Mouse (Mus musculus) forebrain, embryonic 14.5 days (tissue): Measurements from ENCODE around the gene Zfp592. TPM values are rescaled to one million over a fixed set of nuclear protein-coding genes. Genes with fewer than 3 reads are reported as not detected.

ENCODE experiments used
- ATAC-seq: fragments of 200-750 bp; cut with Nextera tagmentation; 2 replicates; pipeline ENCODE4 v1.8.0; 2017; ENCODE audit warnings: mild to moderate bottlenecking, moderate library complexity
- DNase-seq: peaks from one replicate; pipeline ENCODE4 v3.0.0-alpha.2; 2015; ENCODE audit warnings: low spot score
- H3K27ac ChIP-seq: fragments of 300-500 bp; sonication (generic); 2 replicates; pipeline ENCODE4 v1.5.1; 2014; ENCODE audit warnings: low read depth, mild to moderate bottlenecking, control low read depth, low read length, moderate library complexity
- H3K27me3 ChIP-seq: fragments of 300-500 bp; sonication (generic); replicated peaks from 2 replicates; pipeline ENCODE4 v1.6.1; 2014; ENCODE audit warnings: low read length, control low read depth, mixed read lengths; ENCODE audit not compliant: control insufficient read depth, insufficient read depth
- H3K36me3 ChIP-seq: fragments of 300-500 bp; sonication (generic); 2 replicates; pipeline ENCODE4 v1.6.1; 2014; ENCODE audit warnings: low read length, control low read depth; ENCODE audit not compliant: control insufficient read depth, insufficient read depth
- H3K4me1 ChIP-seq: fragments of 300-500 bp; sonication (generic); 2 replicates; pipeline ENCODE4 v1.6.1; 2014; ENCODE audit warnings: antibody characterized with exemption, low read length, control low read depth; ENCODE audit not compliant: control insufficient read depth, insufficient read depth
- H3K4me2 ChIP-seq: fragments of 300-500 bp; sonication (generic); 2 replicates; pipeline ENCODE4 v1.6.1; 2014; ENCODE audit warnings: mild to moderate bottlenecking, control low read depth, low read length
- H3K4me3 ChIP-seq: fragments of 300-500 bp; sonication (generic); 2 replicates; pipeline ENCODE4 v1.5.1; 2014; ENCODE audit warnings: low read depth, low read length, control low read depth
- H3K9ac ChIP-seq: fragments of 300-500 bp; sonication (generic); 2 replicates; pipeline ENCODE4 v1.6.1; 2014; ENCODE audit warnings: mild to moderate bottlenecking, low read length, control low read depth, moderate library complexity
- H3K9me3 ChIP-seq: fragments of 300-500 bp; sonication (generic); replicated peaks from 2 replicates; pipeline ENCODE4 v1.6.1; 2016; ENCODE audit warnings: low read length, control low read depth, mixed read lengths; ENCODE audit not compliant: control insufficient read depth
- WGBS: fragments of 180-500 bp; shearing (Covaris S2); extraction: QIAGEN DNeasy Blood & Tissue Kit; methylation state at CpG from one replicate; pipeline ENCODE4 v1.1.7; 2014; 5-methylcytosine and 5-hydroxymethylcytosine counted together
- polyA plus RNA-seq: library from polyadenylated mRNA; unstranded; fragments of >200 nt; fragmentation: Nextera tagmentation; extraction: Ambion mirVana; gene quantifications from 2 replicates; pipeline ENCODE4 v1.2.1, GENCODE M21; 2014

Gene Zfp592
- polyA plus RNA-seq, 1 experiment from 2014 or later = 5.8 TPM

DNA sequence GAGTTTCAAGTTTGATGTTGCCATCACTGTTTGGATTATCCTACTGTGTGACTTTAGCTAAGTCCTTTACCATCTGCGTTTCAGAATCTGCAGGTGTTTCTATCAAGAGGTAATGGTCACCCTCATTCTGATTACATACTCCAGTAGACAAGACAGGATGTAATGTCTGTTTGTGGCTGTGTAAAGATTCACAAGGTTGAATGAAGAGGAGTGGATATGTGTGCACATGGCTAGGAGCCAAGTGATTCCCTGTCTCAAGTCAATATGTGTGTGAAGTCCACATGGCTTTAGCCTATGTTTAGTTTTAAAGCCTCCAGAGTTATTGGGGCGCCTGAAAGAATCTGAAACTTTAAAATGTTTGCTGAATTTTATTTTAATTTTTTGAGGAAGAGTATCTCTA is 6.1 kb downstream of the Zfp592 start:
- no peak for ATAC-seq
- no peak for DNase-seq
- Histone ChIP-seq H3K9ac (no peak overlapping the region), H3K27me3 (no peaks in the 10 kb centered on the region), H3K27ac (no peak overlapping the region), H3K36me3 (no peaks in the 10 kb centered on the region), H3K4me3 (no peak overlapping the region), H3K4me1 (peaks cover 10% of the 10 kb centered on the region), H3K9me3 (no peaks in the 10 kb centered on the region), H3K4me2 (no peak overlapping the region)
- 94% methylated on average over 2 of the region's 2 CpGs for WGBS

DNA sequence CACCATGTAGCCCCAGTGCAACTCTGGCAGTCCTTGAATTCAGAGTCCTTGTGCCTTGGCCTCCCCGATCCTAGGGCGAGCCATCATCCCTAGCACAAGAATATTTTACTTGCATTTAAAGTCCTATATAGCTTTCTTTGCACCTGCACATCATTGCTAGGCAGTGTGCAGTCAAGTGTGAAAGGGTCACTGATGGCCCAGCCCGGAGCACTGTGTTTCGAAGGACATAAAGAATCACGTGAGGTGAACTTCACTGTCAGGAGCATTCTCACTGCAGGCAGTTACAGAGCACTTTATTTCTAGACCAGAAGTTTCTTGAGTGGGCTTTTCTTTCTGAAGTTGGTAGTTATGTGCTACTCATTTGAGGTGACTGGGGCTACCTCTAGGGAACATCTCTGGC is 8.4 kb downstream of the Zfp592 start:
- no peaks in the 10 kb centered on the region for H3K4me1 ChIP-seq
- H3K9ac ChIP-seq = no peak overlapping the region
- no peak overlapping the region for H3K4me3 ChIP-seq
- H3K27me3 ChIP-seq = no peaks in the 10 kb centered on the region
- ATAC-seq (no peak), DNase-seq (no peak)
- H3K4me2 ChIP-seq = no peak overlapping the region
- WGBS = 49% methylated on average over 5 of the region's 5 CpGs
- H3K27ac ChIP-seq = no peak overlapping the region
- H3K9me3 ChIP-seq = no peaks in the 10 kb centered on the region
- H3K36me3 ChIP-seq = no peaks in the 10 kb centered on the region

- Histone ChIP-seq H3K4me3 (no peak overlapping the region), H3K27ac (no peak overlapping the region), H3K9me3 (no peaks in the 10 kb centered on the region), H3K27me3 (no peaks in the 10 kb centered on the region), H3K4me2 (no peak overlapping the region), H3K9ac (no peak overlapping the region), H3K36me3 (0 out of 2 replicates have a peak, but pooled peaks cover 3% of the 10 kb centered on the region), H3K4me1 (no peaks in the 10 kb centered on the region)
- ATAC-seq (no peak), DNase-seq (no peak)
- WGBS = 80% methylated on average over 3 of the region's 3 CpGs
Observed at GRCm38 (mm10) chr7:81004556-81005079, 11.1 kb downstream of the Zfp592 start.

- ATAC-seq = no peak
- Histone ChIP-seq H3K4me2 (no peak overlapping the region), H3K36me3 (0 out of 2 replicates have a peak, but pooled peaks cover 9% of the 10 kb centered on the region), H3K27me3 (no peaks in the 10 kb centered on the region), H3K9me3 (no peaks in the 10 kb centered on the region), H3K4me1 (no peaks in the 10 kb centered on the region), H3K9ac (no peak overlapping the region), H3K4me3 (no peak overlapping the region), H3K27ac (no peak overlapping the region)
- DNase-seq = no peak
- 75% methylated on average over 1 of the region's 1 CpGs for WGBS
Observed at GRCm38 (mm10) chr7:81005969-81006368, 12.5 kb downstream of the Zfp592 start.

DNA sequence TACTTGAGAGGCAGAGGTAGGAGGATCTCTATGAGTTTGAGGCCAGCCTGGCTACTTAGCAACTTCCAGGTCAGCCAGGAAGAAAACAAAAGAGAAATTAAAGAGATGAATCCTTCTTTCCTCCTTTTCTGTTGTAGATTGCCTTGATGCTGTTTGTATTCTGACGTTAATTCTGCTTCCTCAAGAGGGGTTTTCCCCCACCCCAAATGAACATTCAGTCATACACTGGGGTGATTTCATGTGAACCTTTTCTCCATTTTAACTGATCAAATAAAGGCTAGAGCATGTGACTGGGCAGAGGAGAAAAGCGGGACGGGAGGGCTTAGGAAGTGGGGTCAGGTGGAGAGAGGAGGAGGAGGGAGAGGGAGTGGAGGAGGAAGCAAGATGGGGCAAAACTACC is 14.8 kb downstream of the Zfp592 start:
- H3K27me3 ChIP-seq = no peaks in the 10 kb centered on the region
- no peaks in the 10 kb centered on the region for H3K9me3 ChIP-seq
- H3K27ac ChIP-seq = no peak overlapping the region
- WGBS = 83% methylated on average over 3 of the region's 3 CpGs
- H3K4me1 ChIP-seq = no peaks in the 10 kb centered on the region
- H3K4me2 ChIP-seq = no peak overlapping the region
- no peak for DNase-seq
- no peak overlapping the region for H3K9ac ChIP-seq
- H3K4me3 ChIP-seq = no peak overlapping the region
- ATAC-seq = no peak
- 0 out of 2 replicates have a peak, but pooled peaks cover 9% of the 10 kb centered on the region for H3K36me3 ChIP-seq

GRCm38 (mm10) chr7:81011576-81011975 is 18.1 kb downstream of the Zfp592 start:
- WGBS = 93% methylated on average over 3 of the region's 3 CpGs
- H3K4me3 ChIP-seq = no peak overlapping the region
- DNase-seq = no peak
- no peak for ATAC-seq
- H3K36me3 ChIP-seq = 0 out of 2 replicates have a peak, but pooled peaks cover 9% of the 10 kb centered on the region
- no peak overlapping the region for H3K27ac ChIP-seq
- H3K27me3 ChIP-seq = no peaks in the 10 kb centered on the region
- no peak overlapping the region for H3K4me2 ChIP-seq
- no peaks in the 10 kb centered on the region for H3K9me3 ChIP-seq
- H3K4me1 ChIP-seq = no peaks in the 10 kb centered on the region
- H3K9ac ChIP-seq = no peak overlapping the region

DNA sequence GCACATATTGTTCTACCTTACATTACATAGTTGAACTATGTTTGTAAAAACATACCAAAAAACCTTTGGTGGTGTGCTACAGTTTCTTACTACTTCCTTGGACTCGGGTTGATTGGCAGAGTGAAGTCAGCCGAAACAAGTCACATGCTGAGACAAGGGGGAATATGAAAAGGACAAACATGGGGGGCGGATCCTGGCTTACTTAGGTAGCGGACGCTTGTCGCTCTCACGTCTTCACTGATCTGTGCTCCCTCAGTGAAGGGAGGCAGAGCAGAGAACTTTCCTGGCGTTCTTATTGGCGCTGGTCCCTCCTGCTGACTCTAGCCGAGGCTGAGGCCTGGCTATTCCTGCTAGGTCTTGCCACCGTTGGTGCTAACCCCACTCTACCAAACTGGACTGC is 26.8 kb downstream of the Zfp592 start:
- Histone ChIP-seq H3K27ac (no peak overlapping the region), H3K4me3 (no peak overlapping the region), H3K4me1 (no peaks in the 10 kb centered on the region), H3K9ac (no peak overlapping the region), H3K4me2 (no peak overlapping the region), H3K9me3 (no peaks in the 10 kb centered on the region), H3K36me3 (peaks cover 26% of the 10 kb centered on the region), H3K27me3 (no peaks in the 10 kb centered on the region)
- ATAC-seq (no peak), DNase-seq (no peak)
- 46% methylated on average over 11 of the region's 11 CpGs for WGBS

- Histone ChIP-seq H3K27me3 (no peaks in the 10 kb centered on the region), H3K36me3 (peaks cover 42% of the 10 kb centered on the region), H3K4me3 (no peak overlapping the region), H3K27ac (no peak overlapping the region), H3K4me2 (no peak overlapping the region), H3K9me3 (no peaks in the 10 kb centered on the region), H3K9ac (no peak overlapping the region), H3K4me1 (no peaks in the 10 kb centered on the region)
- ATAC-seq (no peak), DNase-seq (no peak)
Observed at GRCm38 (mm10) chr7:81022731-81023130, 29.2 kb downstream of the Zfp592 start.

GRCm38 (mm10) chr7:81024118-81024517 is 30.6 kb downstream of the Zfp592 start:
- WGBS = 60% methylated on average over 5 of the region's 5 CpGs
- no peak overlapping the region for H3K9ac ChIP-seq
- peaks cover 46% of the 10 kb centered on the region for H3K36me3 ChIP-seq
- H3K27me3 ChIP-seq = no peaks in the 10 kb centered on the region
- DNase-seq (no peak), ATAC-seq (no peak)
- no peak overlapping the region for H3K4me3 ChIP-seq
- no peaks in the 10 kb centered on the region for H3K9me3 ChIP-seq
- H3K4me2 ChIP-seq = no peak overlapping the region
- no peak overlapping the region for H3K27ac ChIP-seq
- no peaks in the 10 kb centered on the region for H3K4me1 ChIP-seq
